Mouse (Mus musculus) E14TG2a.4 (cell line): ENCODE data around the gene Dip2c.

Experiments used
- CTCF ChIP-seq: conservative IDR thresholded peaks from 2 replicates; pipeline ENCODE4 v1.5.1; 2014; ENCODE audit warnings: low read length
- NANOG ChIP-seq: IDR thresholded peaks from 2 replicates; pipeline ENCODE4 v1.6.1; 2014; ENCODE audit warnings: borderline replicate concordance, low read length, mixed read lengths
- POU5F1 ChIP-seq: IDR thresholded peaks from 2 replicates; pipeline ENCODE4 v1.6.1; 2014; ENCODE audit warnings: low read length, borderline replicate concordance

- TF ChIP-seq CTCF (no peak), NANOG (no peak), POU5F1 (no peak)
These were observed 421.0 kb downstream of the Dip2c start for GRCm38 (mm10) chr13:9697340-9697739.
